Mouse (Mus musculus): ENCODE measurements around the gene Doc2b.

DNA sequence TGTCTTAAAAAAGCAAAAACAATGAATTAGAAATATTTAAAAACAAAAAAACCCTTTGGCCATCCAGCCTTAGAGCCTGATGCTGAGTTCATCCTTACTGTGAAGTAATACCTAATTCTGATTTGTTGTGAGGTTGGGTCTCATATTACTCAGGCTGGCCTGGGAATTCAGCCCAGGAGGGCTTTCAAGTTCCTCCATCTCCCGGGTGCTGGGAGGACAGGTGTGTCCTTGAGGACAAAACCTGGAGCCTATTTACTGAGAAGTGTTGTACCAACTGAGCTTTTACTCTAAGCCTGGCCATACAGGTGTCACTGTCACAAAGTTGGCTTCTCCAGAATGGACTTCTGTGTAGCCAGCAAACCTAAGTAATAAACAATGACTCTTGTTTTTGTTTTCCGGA is 28.8 kb downstream of the Doc2b start:
- TF ChIP-seq CTCF (IDR thresholded peaks at IDR 0.05; ENCODE audit: borderline replicate concordance, extremely low read depth, insufficient read depth, insufficient read length): no peak
- no peak for TF ChIP-seq POLR2A (IDR thresholded peaks at IDR 0.05; ENCODE audit: borderline replicate concordance, extremely low read depth, insufficient read depth, insufficient read length, poor library complexity, severe bottlenecking)
